2 mouse cellular contexts compared by ENCODE assay signal in the genomic region with DNA sequence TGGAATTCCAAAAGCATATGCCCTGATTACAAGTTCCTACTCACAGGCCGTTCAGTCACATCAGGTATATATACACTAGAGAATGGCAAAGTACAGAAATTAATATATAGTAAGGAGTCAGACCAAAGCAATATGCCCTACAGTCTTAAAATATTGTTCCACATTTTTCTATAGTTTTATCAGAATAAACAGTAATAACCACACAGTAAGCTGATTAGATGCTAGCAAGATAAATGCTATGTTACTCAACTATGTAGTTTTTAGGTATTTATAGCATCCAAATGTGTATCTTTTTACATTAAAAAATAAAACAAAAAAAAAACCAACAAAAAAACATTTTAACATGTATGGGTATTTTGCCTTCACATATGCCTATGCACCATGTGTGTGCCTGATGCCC.
TF ChIP-seq lines count a peak whose summit lies in the region.

No protein-coding gene starts in this region.

TF ChIP-seq in MEL, 35 proteins besides CTCF, POLR2A, EP300 and RAD21 (continued from another document):
- no peak for TF ChIP-seq TAL1 (IDR thresholded peaks at IDR 0.05; ENCODE audit: low read length)
- no peak; the same call in 1 of the 2 replicates for TF ChIP-seq RCOR1 (IDR thresholded peaks at IDR 0.05; ENCODE audit: low read depth, low read length)
- TF ChIP-seq MAFK (IDR thresholded peaks at IDR 0.05; ENCODE audit: borderline replicate concordance, low read depth, low read length), result no peak
- no peak for TF ChIP-seq ZMIZ1 (IDR thresholded peaks at IDR 0.05; ENCODE audit: low read depth, low read length)
- no peak for TF ChIP-seq MEF2A (IDR thresholded peaks at IDR 0.05; ENCODE audit: extremely low read depth, insufficient replicate concordance, low read depth, low read length, poor library complexity, severe bottlenecking)
- TF ChIP-seq ETS1 (IDR thresholded peaks at IDR 0.05; ENCODE audit: low read depth, low read length), result peak; percentile 32; the same call in 1 of the 2 replicates
- no peak for TF ChIP-seq SIN3A (IDR thresholded peaks at IDR 0.05; ENCODE audit: low read length)
- peak; percentile 28; the same call in 1 of the 2 replicates for TF ChIP-seq MXI1 (IDR thresholded peaks at IDR 0.05; ENCODE audit: low read depth, low read length)
- no peak for TF ChIP-seq MAZ (IDR thresholded peaks at IDR 0.05; ENCODE audit: low read depth, low read length)
- TF ChIP-seq GABPA (IDR thresholded peaks at IDR 0.05; ENCODE audit: low read depth, low read length), result no peak
- peak; percentile 61; the same call in 1 of the 2 replicates for TF ChIP-seq TCF12 (IDR thresholded peaks at IDR 0.05; ENCODE audit: low read depth, low read length)
- TF ChIP-seq CHD2 (IDR thresholded peaks at IDR 0.05; ENCODE audit: low read length), result no peak
- TF ChIP-seq BHLHE40 (IDR thresholded peaks at IDR 0.05; ENCODE audit: borderline replicate concordance, low read depth, low read length), result no peak
- TF ChIP-seq E2F4 (IDR thresholded peaks at IDR 0.05; ENCODE audit: borderline replicate concordance, low read depth, low read length), result no peak
- TF ChIP-seq GATA1 (IDR thresholded peaks at IDR 0.05; ENCODE audit: low read depth, low read length), result peak; percentile 64; the same call in 1 of the 2 replicates
- TF ChIP-seq CHD1 (IDR thresholded peaks at IDR 0.05; ENCODE audit: low read depth, low read length), result no peak
- TF ChIP-seq ELF1 (IDR thresholded peaks at IDR 0.05; ENCODE audit: low read depth, low read length), result no peak
- TF ChIP-seq MYB (IDR thresholded peaks at IDR 0.05; ENCODE audit: low read depth, low read length), result no peak
- no peak for TF ChIP-seq JUND (IDR thresholded peaks at IDR 0.05; ENCODE audit: low read depth, low read length)

TF ChIP-seq in myocyte, 11 proteins besides CTCF, POLR2A, EP300 and RAD21:
- TF ChIP-seq MYOG (IDR thresholded peaks at IDR 0.05; ENCODE audit: control insufficient read depth in 1 of 3, insufficient read depth in 1 of 3, insufficient read length in 2 of 3, low read depth in 2 of 3), result no peak
- TF ChIP-seq MYOD1 (IDR thresholded peaks at IDR 0.05; ENCODE audit: control insufficient read depth in 1 of 3, insufficient read length in 2 of 3, low read depth in 2 of 3), result no peak
- no peak for TF ChIP-seq TCF3 (IDR thresholded peaks at IDR 0.05; ENCODE audit: insufficient read length, low read depth)
- no peak for TF ChIP-seq E2F4 (IDR thresholded peaks at IDR 0.05; ENCODE audit: insufficient read depth)
- TF ChIP-seq USF1 (IDR thresholded peaks at IDR 0.05; ENCODE audit: low read depth), result no peak
- no peak for TF ChIP-seq SRF (IDR thresholded peaks at IDR 0.05; ENCODE audit: control insufficient read depth, insufficient read length, low read depth)
- TF ChIP-seq MAX (IDR thresholded peaks at IDR 0.05; ENCODE audit: low read depth), result no peak
- TF ChIP-seq CEBPB (IDR thresholded peaks at IDR 0.05; ENCODE audit: insufficient read depth, poor library complexity, severe bottlenecking), result no peak
- no peak for TF ChIP-seq REST (IDR thresholded peaks at IDR 0.05; ENCODE audit: insufficient read depth, insufficient read length)
